In genomic region chr4:141564209-141564608, GRCm38 (mm10) we compare ENCODE assay signal across 25 mouse cellular contexts. TPM values are rescaled to one million over a fixed set of nuclear protein-coding genes. Genes with fewer than 3 reads are reported as not detected.
DNase-seq lines count a peak whose midpoint lies in the region; ATAC-seq and TF ChIP-seq lines count a peak whose summit lies in the region.
"Had no signal": no experiment of that assay in that cellular context is flagged by ENCODE, and none has a peak within 500 bp of the region (broad histone marks: within the 10 kb centered on the region; RNA-seq: fewer than 3 reads in every experiment).

No protein-coding gene starts in this region.

- H3K4me2 ChIP-seq in hindbrain, embryonic 14.5 days (replicated peaks): no peak overlapping the region
- H3K4me2 ChIP-seq: embryonic facial prominence, embryonic 15.5 days had no signal

- no peak for TF ChIP-seq CTCF in gastrocnemius, adult 2 months (IDR thresholded peaks at IDR 0.05)

- no peak for DNase-seq in gastrocnemius, adult 2 months
- no peak for DNase-seq in gastrocnemius, adult 8-10 months (ENCODE audit: low spot score in 2 of 2)
- DNase-seq in retina, postnatal 1 day: peak; percentile 27
- DNase-seq in retina, embryonic 14.5 days (ENCODE audit: low spot score): no peak
- DNase-seq in ZHBTc4 (ENCODE audit: low read depth, low spot score): peak; percentile 88
- no peak for DNase-seq in hindbrain, embryonic 14.5 days (ENCODE audit: low spot score)
- no peak for DNase-seq in cerebellum, adult 11-12 months
- DNase-seq: adrenal gland, adult 2 months; adrenal gland, postnatal 25 days; B cell, adult 2 months; cerebellum, adult 8-10 months; cerebellum, postnatal 14 days; embryo, embryonic 11 days; gastrocnemius, postnatal 25 days had no signal

- H3K27me3 ChIP-seq in hindbrain, embryonic 14.5 days (ENCODE audit: control insufficient read depth, insufficient read depth, low read length): no peaks in the 10 kb centered on the region
- H3K27me3 ChIP-seq: embryonic facial prominence, embryonic 15.5 days had no signal

- peak overlapping the region; percentile 86; the same call in 1 of the 2 replicates for H3K27ac ChIP-seq in gastrocnemius, adult 2 months
- H3K27ac ChIP-seq in hindbrain, embryonic 14.5 days: no peak overlapping the region
- H3K27ac ChIP-seq: hindbrain, embryonic 10.5 days had no signal

- H3K4me1 ChIP-seq in hindbrain, embryonic 14.5 days (replicated peaks; ENCODE audit: control insufficient read depth, insufficient read depth, low read length): no peaks in the 10 kb centered on the region

- H3K36me3 ChIP-seq in hindbrain, embryonic 14.5 days (replicated peaks; ENCODE audit: control insufficient read depth, insufficient read depth): no peaks in the 10 kb centered on the region
- H3K36me3 ChIP-seq: embryonic facial prominence, embryonic 15.5 days; G1E; hindbrain, embryonic 10.5 days had no signal

- H3K9ac ChIP-seq in hindbrain, embryonic 14.5 days: no peak overlapping the region
- H3K9ac ChIP-seq: embryonic facial prominence, embryonic 15.5 days had no signal

- intact Hi-C loops in gastrocnemius, adult 2 months (cut with DNase I): no loop called here

- WGBS in hindbrain, embryonic 14.5 days: 90% methylated on average over 4 of the region's 4 CpGs

- no peak overlapping the region for H3K4me3 ChIP-seq in gastrocnemius, adult 2 months
- no peak overlapping the region for H3K4me3 ChIP-seq in hindbrain, embryonic 14.5 days (replicated peaks; ENCODE audit: low read length)
- H3K4me3 ChIP-seq: embryonic facial prominence, embryonic 15.5 days; hindbrain, embryonic 10.5 days had no signal

- H3K9me3 ChIP-seq in hindbrain, embryonic 14.5 days (ENCODE audit: control insufficient read depth, low read length): no peaks in the 10 kb centered on the region
- H3K9me3 ChIP-seq: embryonic facial prominence, embryonic 15.5 days; G1E; hindbrain, embryonic 10.5 days had no signal

- ATAC-seq in hindbrain, embryonic 14.5 days (ENCODE audit: low FRiP score): no peak
- ATAC-seq: CD4-positive, CD25-positive, alpha-beta regulatory T cell, adult 4 months; forebrain, embryonic 16.5 days; hindbrain, embryonic 16.5 days; inflammation-experienced regulatory T-cells, adult 6 months had no signal

RNA-seq across cellular contexts. Expression of gene Spen, which starts 25.8 kb away (rescaled TPM):
- total RNA-seq in gastrocnemius, adult 2 months (2021): 10 to 100 TPM; 23.3 to 25.1 TPM
- 10 to 100 TPM; 17.0 to 23.9 (median 23.5) TPM for total RNA-seq in gastrocnemius, adult 8-10 months (2022)
- 20.3 and 20.4 TPM in 2 replicates for polyA plus RNA-seq in hindbrain, embryonic 14.5 days (2014; fragmentation: Nextera tagmentation; extraction: Ambion mirVana)

RNA-seq across cellular contexts. Expression of gene Fblim1, which starts 41.7 kb away (rescaled TPM):
- 1 to 10 TPM; 1.1 to 1.5 TPM for total RNA-seq in gastrocnemius, adult 2 months (2021)
- total RNA-seq in gastrocnemius, adult 8-10 months (2022): 1 to 10 TPM in 2 of 4 experiments, under 1 TPM in 2; 0.46 to 2.2 (median 0.94) TPM
- polyA plus RNA-seq in hindbrain, embryonic 14.5 days (2014; fragmentation: Nextera tagmentation; extraction: Ambion mirVana): 41.3 and 43.6 TPM in 2 replicates
- total RNA-seq: common myeloid progenitor, adult 5-6 weeks had no signal
- polyA plus RNA-seq: G1E had no signal

RNA-seq across cellular contexts. Expression of gene Tmem82, which starts 54.2 kb away (rescaled TPM):
- 1 to 10 TPM in 1 of 2 experiments, under 1 TPM in 1; 0.61 to 3.2 TPM for total RNA-seq in gastrocnemius, adult 2 months (2021)
- under 1 TPM; 0.16 to 0.46 (median 0.31) TPM for total RNA-seq in gastrocnemius, adult 8-10 months (2022)
- polyA plus RNA-seq in hindbrain, embryonic 14.5 days (2014; fragmentation: Nextera tagmentation; extraction: Ambion mirVana): 0.17 TPM in 1 of 2 replicates, not detected in the other
- polyA plus RNA-seq: CD4-positive, CD25-positive, alpha-beta regulatory T cell, adult 4 months; G1E had no signal

RNA-seq across cellular contexts. Expression of gene Slc25a34, which starts 59.4 kb away (rescaled TPM):
- total RNA-seq in gastrocnemius, adult 2 months (2021): 10 to 100 TPM; 10.3 to 26.9 TPM
- 10 to 100 TPM in 3 of 4 experiments, 1 to 10 TPM in 1; 9.2 to 14.0 (median 12.3) TPM for total RNA-seq in gastrocnemius, adult 8-10 months (2022)
- polyA plus RNA-seq in hindbrain, embryonic 14.5 days (2014; fragmentation: Nextera tagmentation; extraction: Ambion mirVana): not detected in 2 replicates
- total RNA-seq: granulocyte monocyte progenitor cell, adult 5-6 weeks had no signal
- polyA plus RNA-seq: CD4-positive, CD25-positive, alpha-beta regulatory T cell, adult 4 months; embryonic facial prominence, embryonic 11.5 days; forebrain, embryonic 11.5 days; G1E had no signal

Comparison
In these comparisons a context has a peak if more than half of its experiments do, and no peak if none do; other contexts are left out.
1. DNase-seq: peak in retina, postnatal 1 day (single experiment) and ZHBTc4 (single experiment); none in gastrocnemius, adult 2 months (single experiment), gastrocnemius, adult 8-10 months (0 of 2), retina, embryonic 14.5 days (single experiment), hindbrain, embryonic 14.5 days (single experiment) and cerebellum, adult 11-12 months (single experiment).